Mouse (Mus musculus) thymus, adult 2 months (tissue): ENCODE data around the gene Sbk1.

Source experiments
- CTCF ChIP-seq: fragments of 200-500 bp; IDR thresholded peaks from 2 replicates; pipeline ENCODE4 v1.5.1; 2012; ENCODE audit warnings: mild to moderate bottlenecking, control low read depth, low read length, moderate library complexity, borderline replicate concordance; ENCODE audit not compliant: control insufficient read depth, poor library complexity, insufficient read depth; ENCODE audit errors: extremely low read depth
- POLR2A ChIP-seq: fragments of 200-500 bp; IDR thresholded peaks from 2 replicates; pipeline ENCODE4 v1.6.1; 2012; ENCODE audit warnings: mild to moderate bottlenecking, low read length, control low read depth, moderate library complexity; ENCODE audit not compliant: control insufficient read depth, poor library complexity, insufficient read depth; ENCODE audit errors: extremely low read depth

DNA sequence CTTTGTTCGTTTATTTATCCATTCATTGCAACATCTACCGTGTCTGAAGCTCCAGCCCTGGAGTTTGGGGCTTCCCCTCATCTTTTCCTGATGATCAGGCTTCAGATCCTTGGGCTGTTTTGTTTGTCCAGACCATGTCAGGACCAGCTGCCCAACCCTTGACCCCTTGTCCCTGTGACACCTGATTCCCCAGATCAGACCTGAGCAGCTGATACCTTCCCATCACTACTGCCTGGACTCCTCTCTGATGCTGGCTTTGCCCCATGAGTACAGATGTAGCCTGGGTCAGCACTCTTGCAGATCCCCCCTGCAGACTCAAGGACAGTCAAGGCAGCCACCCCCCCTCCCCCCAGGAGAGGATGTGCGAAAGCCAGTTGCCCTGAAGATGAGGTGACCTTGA lies 1.7 kb downstream of the Sbk1 start:
- TF ChIP-seq POLR2A (no peak), CTCF (no peak)
